Mouse (Mus musculus) heart, adult 2 months (tissue): Measurements from ENCODE around the gene Atf6. TPM values are rescaled to one million over a fixed set of nuclear protein-coding genes. Genes with fewer than 3 reads are reported as not detected.

ENCODE experiments used
- DNase-seq, 2 experiments: peaks; one replicate each; pipeline ENCODE4 v3.0.0; 2021
- H3K27ac ChIP-seq: fragments of 200-600 bp; 2 replicates; pipeline ENCODE4 v1.8.1; 2022
- H3K27me3 ChIP-seq: fragments of 200-500 bp; 2 replicates; pipeline ENCODE4 v1.6.1; 2012; ENCODE audit warnings: mild to moderate bottlenecking, low read length, inconsistent platforms, mixed read lengths; ENCODE audit not compliant: control insufficient read depth, insufficient read depth
- H3K36me3 ChIP-seq: fragments of 200-500 bp; 2 replicates; pipeline ENCODE4 v1.6.1; 2012; ENCODE audit warnings: low read length, inconsistent platforms; ENCODE audit not compliant: control insufficient read depth, insufficient read depth
- H3K4me1 ChIP-seq: fragments of 200-500 bp; 2 replicates; pipeline ENCODE4 v1.6.1; 2011; ENCODE audit warnings: low read length; ENCODE audit not compliant: control insufficient read depth, insufficient read depth
- H3K4me3 ChIP-seq: fragments of 200-600 bp; 2 replicates; pipeline ENCODE4 v1.8.1; 2022
- H3K79me2 ChIP-seq: fragments of 200-500 bp; replicated peaks from 2 replicates; pipeline ENCODE4 v1.6.1; 2012; ENCODE audit warnings: mild to moderate bottlenecking, inconsistent platforms, low read length, moderate library complexity, mixed read lengths; ENCODE audit not compliant: control insufficient read depth, insufficient read depth
- H3K9ac ChIP-seq: fragments of 200-500 bp; 2 replicates; pipeline ENCODE4 v1.6.1; 2012; ENCODE audit warnings: low read depth, mild to moderate bottlenecking, control low read depth, inconsistent platforms, low read length, mixed read lengths
- CTCF ChIP-seq: fragments of 200-600 bp; IDR thresholded peaks from 2 replicates; pipeline ENCODE4 v1.8.1; 2022; ENCODE audit warnings: antibody characterized with exemption, mild to moderate bottlenecking, moderate library complexity
- EP300 ChIP-seq: fragments of 200-500 bp; IDR thresholded peaks from 2 replicates; pipeline ENCODE4 v1.6.1; 2011; ENCODE audit warnings: low read depth, low read length, control low read depth; ENCODE audit not compliant: insufficient read depth
- POLR2A ChIP-seq: fragments of 200-500 bp; IDR thresholded peaks from 2 replicates; pipeline ENCODE4 v1.6.1; 2011; ENCODE audit warnings: mild to moderate bottlenecking, low read depth, low read length, control low read depth; ENCODE audit not compliant: insufficient read depth
- WGBS: fragments of 180-500 bp; shearing (Covaris S2); methylation state at CpG from one replicate; pipeline ENCODE4 v1.1.7; 2018; 5-methylcytosine and 5-hydroxymethylcytosine counted together
- intact Hi-C: fragments of 180-260 bp; cut with DNase I; formaldehyde crosslinking; loops from one replicate; pipeline ENCODE4 v1.15.1; 2025
- polyA plus RNA-seq: library from polyadenylated mRNA; depleted of rRNA; stranded (reverse); fragments of >200 nt; gene quantifications from 2 replicates; pipeline ENCODE4 v1.2.3, GENCODE M21; 2012
- total RNA-seq, 2 experiments: library from RNA; stranded (reverse); gene quantifications; 2 replicates each; pipeline ENCODE4 v1.2.3; 2021

Gene Atf6
- total and polyA plus RNA-seq, 3 experiments, result 22.0 to 82.3 (median 62.6) TPM

GRCm38 (mm10) chr1:170845448-170846307 is 21.9 kb downstream of the Atf6 start:
- Histone ChIP-seq H3K9ac (peak overlapping the region; percentile 24; the same call in 1 of the 2 replicates), H3K36me3 (peaks cover 8% of the 10 kb centered on the region), H3K79me2 (peaks cover 3% of the 10 kb centered on the region), H3K27me3 (no peaks in the 10 kb centered on the region), H3K4me3 (0 out of 2 replicates have a peak overlapping the region, but pooled peaks have one; percentile 10), H3K27ac (peak overlapping the region; percentile 82), H3K4me1 (peaks cover 4% of the 10 kb centered on the region)
- TF ChIP-seq CTCF (no peak), EP300 (peak; percentile 71; the same call in 1 of the 2 replicates), POLR2A (no peak)
- peak in 1 of 2 experiments; percentile 54 for DNase-seq
- intact Hi-C loops, result no loop called here
- WGBS, result 22% methylated on average over 10 of the region's 10 CpGs

GRCm38 (mm10) chr1:170844380-170844779 is 23.2 kb downstream of the Atf6 start:
- Histone ChIP-seq H3K4me1 (peaks cover 3% of the 10 kb centered on the region), H3K4me3 (no peak overlapping the region), H3K9ac (no peak overlapping the region), H3K27me3 (no peaks in the 10 kb centered on the region), H3K36me3 (peaks cover 12% of the 10 kb centered on the region), H3K27ac (no peak overlapping the region), H3K79me2 (peaks cover 3% of the 10 kb centered on the region)
- TF ChIP-seq POLR2A, result no peak
- no peak for TF ChIP-seq EP300
- peak; percentile 57 for TF ChIP-seq CTCF
- no peak for DNase-seq
- intact Hi-C loops, result no loop called here
- 68% methylated on average over 8 of the region's 8 CpGs for WGBS

DNA sequence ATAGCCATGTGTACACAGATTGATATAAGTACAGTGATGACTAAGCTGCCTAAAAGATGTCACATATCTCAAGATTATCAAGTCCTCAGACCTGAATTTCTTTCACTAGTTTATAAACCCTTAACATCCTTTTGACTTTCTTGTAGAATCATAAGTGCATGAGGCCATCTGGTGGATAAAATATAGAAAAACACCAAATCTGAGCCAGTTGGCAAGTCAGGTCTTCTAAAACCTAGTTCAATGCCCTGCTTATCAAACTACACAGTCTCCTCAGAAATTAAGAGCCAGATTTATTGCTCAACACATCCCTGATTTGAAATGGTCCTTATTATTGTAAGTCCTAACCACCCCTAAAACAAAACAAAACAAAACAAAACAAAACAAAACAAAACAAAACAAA is 27.9 kb downstream of the Atf6 start:
- DNase-seq, result no peak
- peaks cover 4% of the 10 kb centered on the region for H3K36me3 ChIP-seq
- H3K4me1 ChIP-seq, result peaks cover 1% of the 10 kb centered on the region; the same call in 1 of the 2 replicates
- H3K4me3 ChIP-seq, result no peak overlapping the region
- peaks cover 5% of the 10 kb centered on the region for H3K79me2 ChIP-seq
- H3K27ac ChIP-seq, result no peak overlapping the region
- no peaks in the 10 kb centered on the region for H3K27me3 ChIP-seq
- TF ChIP-seq CTCF (peak; percentile 72), POLR2A (no peak)
- intact Hi-C loops, result loop anchor here (1.0 to 5.0 kb wide), 2 partner anchors 207 to 547 kb away; no protein-coding TSS in a partner anchor
- H3K9ac ChIP-seq, result no peak overlapping the region

DNA sequence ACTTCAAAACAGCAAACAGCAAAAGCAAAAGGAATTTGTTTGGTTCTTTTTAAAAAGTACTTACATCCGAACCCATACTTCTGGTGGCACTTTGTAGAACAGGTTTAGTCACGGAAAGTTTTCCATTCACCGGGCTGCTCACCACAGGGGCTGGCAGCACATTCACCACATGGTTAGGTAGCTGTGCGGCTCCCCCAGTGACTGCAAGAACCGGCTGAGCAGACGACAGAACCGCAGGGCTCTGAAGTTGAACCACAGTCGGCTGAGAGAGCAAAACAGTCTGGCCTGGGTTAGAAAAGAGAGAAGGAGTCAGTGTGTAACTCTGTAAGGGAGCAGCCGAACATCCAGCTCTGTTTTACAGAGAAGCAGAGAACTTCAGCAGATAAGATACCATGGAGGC is 32.8 kb downstream of the Atf6 start:
- 0 out of 2 replicates have a peak, but pooled peaks cover 2% of the 10 kb centered on the region for H3K79me2 ChIP-seq
- TF ChIP-seq EP300 (no peak), CTCF (no peak), POLR2A (no peak)
- H3K27ac ChIP-seq, result no peak overlapping the region
- H3K4me1 ChIP-seq, result no peaks in the 10 kb centered on the region
- H3K36me3 ChIP-seq, result no peaks in the 10 kb centered on the region; the same call in 1 of the 2 replicates
- H3K4me3 ChIP-seq, result no peak overlapping the region
- WGBS, result 72% methylated on average over 9 of the region's 9 CpGs
- DNase-seq, result no peak
- H3K9ac ChIP-seq, result no peak overlapping the region
- no peaks in the 10 kb centered on the region for H3K27me3 ChIP-seq
- intact Hi-C loops, result loop anchor here (5.0 kb wide), 1 partner anchor 542 kb away; no protein-coding TSS in a partner anchor

DNA sequence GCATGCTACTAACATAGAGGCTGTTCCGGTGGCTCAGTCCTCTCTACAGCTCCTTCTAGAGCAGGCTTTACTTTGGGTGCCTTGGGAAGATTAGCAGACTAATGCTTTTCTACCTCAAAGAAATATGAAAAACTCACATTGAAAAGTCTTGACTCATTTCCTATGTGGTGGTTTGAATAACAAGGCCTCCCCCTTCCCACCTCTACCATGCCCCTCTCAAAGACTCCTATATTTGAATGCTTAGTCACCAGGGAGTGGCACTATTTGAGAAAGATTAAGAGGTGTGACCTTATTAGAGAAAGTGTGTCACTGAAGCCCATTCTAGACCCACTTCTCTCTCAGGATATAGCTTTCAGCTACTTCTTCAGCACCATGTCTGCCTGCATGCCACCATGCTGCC is 37.8 kb downstream of the Atf6 start:
- DNase-seq, result no peak
- Histone ChIP-seq H3K27ac (no peak overlapping the region), H3K36me3 (no peaks in the 10 kb centered on the region; the same call in 1 of the 2 replicates), H3K79me2 (no peaks in the 10 kb centered on the region), H3K4me3 (no peak overlapping the region), H3K9ac (no peak overlapping the region), H3K27me3 (no peaks in the 10 kb centered on the region), H3K4me1 (no peaks in the 10 kb centered on the region)
- WGBS, result 100% methylated on average over 1 of the region's 1 CpGs
- TF ChIP-seq CTCF (no peak), POLR2A (no peak), EP300 (no peak)
- intact Hi-C loops, result no loop called here

DNA sequence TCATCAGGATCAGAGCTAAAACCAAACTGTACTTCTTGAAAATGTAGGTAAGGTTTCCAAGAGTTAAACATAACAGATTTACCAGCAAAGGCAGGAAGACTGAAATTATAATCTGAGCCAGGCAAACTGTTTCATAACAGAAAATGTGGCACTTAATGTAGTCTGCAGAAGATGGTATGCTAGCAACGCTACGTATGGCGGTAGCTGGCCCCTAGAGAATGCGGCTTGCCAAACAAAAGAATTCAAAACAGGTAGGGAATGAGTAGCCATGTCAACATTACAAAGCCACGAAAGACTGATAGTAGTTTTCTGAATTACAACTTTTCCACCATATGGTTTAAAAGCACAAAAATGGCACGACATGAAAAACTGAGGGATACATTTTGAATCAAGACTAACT is 38.2 kb downstream of the Atf6 start:
- H3K79me2 ChIP-seq, result no peaks in the 10 kb centered on the region
- no peak for TF ChIP-seq CTCF
- no peak for TF ChIP-seq POLR2A
- no peak for TF ChIP-seq EP300
- no peak for DNase-seq
- intact Hi-C loops, result no loop called here
- H3K27me3 ChIP-seq, result no peaks in the 10 kb centered on the region
- no peak overlapping the region for H3K4me3 ChIP-seq
- H3K36me3 ChIP-seq, result no peaks in the 10 kb centered on the region; the same call in 1 of the 2 replicates
- no peak overlapping the region for H3K9ac ChIP-seq
- no peak overlapping the region for H3K27ac ChIP-seq
- H3K4me1 ChIP-seq, result no peaks in the 10 kb centered on the region
- 91% methylated on average over 6 of the region's 6 CpGs for WGBS
